Mouse (Mus musculus): ENCODE measurements around the gene Gm11549. TPM values are rescaled to one million over a fixed set of nuclear protein-coding genes. Genes with fewer than 3 reads are reported as not detected.

The Gm11549 gene
- polyA plus RNA-seq, 1 experiment: 0.04 TPM

- Histone ChIP-seq H3K27ac (ENCODE audit: insufficient read depth, low read length) (no peak overlapping the region), H3K4me3 (ENCODE audit: extremely low read depth, insufficient read depth, insufficient read length) (no peak overlapping the region), H3K36me3 (ENCODE audit: control insufficient read depth, insufficient read depth, low read length) (no peaks in the 10 kb centered on the region), H3K4me1 (ENCODE audit: control insufficient read depth, insufficient read depth, insufficient read length) (no peaks in the 10 kb centered on the region), H3K27me3 (ENCODE audit: control insufficient read depth, insufficient read depth, low read length) (no peaks in the 10 kb centered on the region)
- 94% methylated on average over 7 of the region's 7 CpGs for WGBS
- TF ChIP-seq CTCF (IDR thresholded peaks at IDR 0.05; ENCODE audit: extremely low read depth, insufficient read depth, insufficient read length, insufficient replicate concordance) (no peak), POLR2A (IDR thresholded peaks at IDR 0.05; ENCODE audit: low read depth, low read length) (no peak)
- no peak for DNase-seq (ENCODE audit: low read depth in 1 of 2, low spot score in 2 of 2)
Measured at GRCm38 (mm10) chr3:36499418-36499817, 22.2 kb downstream of the Gm11549 start.

GRCm38 (mm10) chr3:36498224-36498623 lies 23.4 kb downstream of the Gm11549 start:
- H3K27me3 ChIP-seq (ENCODE audit: control insufficient read depth, insufficient read depth, low read length): no peaks in the 10 kb centered on the region
- no peak for TF ChIP-seq POLR2A (IDR thresholded peaks at IDR 0.05; ENCODE audit: low read depth, low read length)
- no peak for TF ChIP-seq CTCF (IDR thresholded peaks at IDR 0.05; ENCODE audit: extremely low read depth, insufficient read depth, insufficient read length, insufficient replicate concordance)
- H3K4me1 ChIP-seq (ENCODE audit: control insufficient read depth, insufficient read depth, insufficient read length): no peaks in the 10 kb centered on the region
- no peaks in the 10 kb centered on the region for H3K36me3 ChIP-seq (ENCODE audit: control insufficient read depth, insufficient read depth, low read length)
- H3K4me3 ChIP-seq (ENCODE audit: extremely low read depth, insufficient read depth, insufficient read length): no peak overlapping the region
- DNase-seq (ENCODE audit: low read depth in 1 of 2, low spot score in 2 of 2): no peak
- WGBS: 90% methylated on average over 6 of the region's 6 CpGs
- H3K27ac ChIP-seq (ENCODE audit: insufficient read depth, low read length): no peak overlapping the region

- TF ChIP-seq POLR2A (IDR thresholded peaks at IDR 0.05; ENCODE audit: low read depth, low read length) (no peak), CTCF (IDR thresholded peaks at IDR 0.05; ENCODE audit: extremely low read depth, insufficient read depth, insufficient read length, insufficient replicate concordance) (peak; percentile 62; the same call in 1 of the 2 replicates)
- Histone ChIP-seq H3K4me1 (ENCODE audit: control insufficient read depth, insufficient read depth, insufficient read length) (no peaks in the 10 kb centered on the region), H3K4me3 (ENCODE audit: extremely low read depth, insufficient read depth, insufficient read length) (no peak overlapping the region), H3K27ac (ENCODE audit: insufficient read depth, low read length) (no peak overlapping the region), H3K36me3 (ENCODE audit: control insufficient read depth, insufficient read depth, low read length) (no peaks in the 10 kb centered on the region), H3K27me3 (ENCODE audit: control insufficient read depth, insufficient read depth, low read length) (no peaks in the 10 kb centered on the region)
- WGBS: 19% methylated on average over 14 of the region's 14 CpGs
- peak; percentile 11 to 16 for DNase-seq (ENCODE audit: low read depth in 1 of 2, low spot score in 2 of 2)
Measured at GRCm38 (mm10) chr3:36496746-36497145, 24.9 kb downstream of the Gm11549 start.

- no peak for TF ChIP-seq CTCF (IDR thresholded peaks at IDR 0.05; ENCODE audit: extremely low read depth, insufficient read depth, insufficient read length, insufficient replicate concordance)
- no peak for TF ChIP-seq POLR2A (IDR thresholded peaks at IDR 0.05; ENCODE audit: low read depth, low read length)
- no peak overlapping the region for H3K4me3 ChIP-seq (ENCODE audit: extremely low read depth, insufficient read depth, insufficient read length)
- WGBS: 89% methylated on average over 9 of the region's 9 CpGs
- DNase-seq (ENCODE audit: low read depth in 1 of 2, low spot score in 2 of 2): no peak
- H3K27ac ChIP-seq (ENCODE audit: insufficient read depth, low read length): no peak overlapping the region
- H3K4me1 ChIP-seq (ENCODE audit: control insufficient read depth, insufficient read depth, insufficient read length): no peaks in the 10 kb centered on the region
- H3K27me3 ChIP-seq (ENCODE audit: control insufficient read depth, insufficient read depth, low read length): no peaks in the 10 kb centered on the region
- H3K36me3 ChIP-seq (ENCODE audit: control insufficient read depth, insufficient read depth, low read length): no peaks in the 10 kb centered on the region
Measured at GRCm38 (mm10) chr3:36496273-36496672, 25.3 kb downstream of the Gm11549 start.

- H3K4me3 ChIP-seq (ENCODE audit: extremely low read depth, insufficient read depth, insufficient read length): no peak overlapping the region
- no peaks in the 10 kb centered on the region for H3K4me1 ChIP-seq (ENCODE audit: control insufficient read depth, insufficient read depth, insufficient read length)
- H3K27me3 ChIP-seq (ENCODE audit: control insufficient read depth, insufficient read depth, low read length): no peaks in the 10 kb centered on the region
- peak; percentile 36 to 71 for DNase-seq (ENCODE audit: low read depth in 1 of 2, low spot score in 2 of 2)
- no peak overlapping the region for H3K27ac ChIP-seq (ENCODE audit: insufficient read depth, low read length)
- 6% methylated on average over 6 of the region's 6 CpGs for WGBS
- no peaks in the 10 kb centered on the region for H3K36me3 ChIP-seq (ENCODE audit: control insufficient read depth, insufficient read depth, low read length)
- TF ChIP-seq POLR2A (IDR thresholded peaks at IDR 0.05; ENCODE audit: low read depth, low read length): no peak
- peak; percentile 78; the same call in 1 of the 2 replicates for TF ChIP-seq CTCF (IDR thresholded peaks at IDR 0.05; ENCODE audit: extremely low read depth, insufficient read depth, insufficient read length, insufficient replicate concordance)
Measured at GRCm38 (mm10) chr3:36495436-36495835, 26.2 kb downstream of the Gm11549 start.

- H3K27ac ChIP-seq (ENCODE audit: insufficient read depth, low read length): no peak overlapping the region
- DNase-seq (ENCODE audit: low read depth in 1 of 2, low spot score in 2 of 2): no peak
- TF ChIP-seq POLR2A (IDR thresholded peaks at IDR 0.05; ENCODE audit: low read depth, low read length): no peak
- 67% methylated on average over 2 of the region's 2 CpGs for WGBS
- no peaks in the 10 kb centered on the region for H3K36me3 ChIP-seq (ENCODE audit: control insufficient read depth, insufficient read depth, low read length)
- H3K4me1 ChIP-seq (ENCODE audit: control insufficient read depth, insufficient read depth, insufficient read length): no peaks in the 10 kb centered on the region
- no peaks in the 10 kb centered on the region for H3K27me3 ChIP-seq (ENCODE audit: control insufficient read depth, insufficient read depth, low read length)
- H3K4me3 ChIP-seq (ENCODE audit: extremely low read depth, insufficient read depth, insufficient read length): no peak overlapping the region
Measured at GRCm38 (mm10) chr3:36494613-36495012, 27.0 kb downstream of the Gm11549 start.

GRCm38 (mm10) chr3:36493641-36494283 lies 27.9 kb downstream of the Gm11549 start:
- Histone ChIP-seq H3K4me1 (ENCODE audit: control insufficient read depth, insufficient read depth, insufficient read length) (0 out of 2 replicates have a peak, but pooled peaks cover 2% of the 10 kb centered on the region), H3K4me3 (ENCODE audit: extremely low read depth, insufficient read depth, insufficient read length) (no peak overlapping the region), H3K27ac (ENCODE audit: insufficient read depth, low read length) (no peak overlapping the region), H3K36me3 (ENCODE audit: control insufficient read depth, insufficient read depth, low read length) (no peaks in the 10 kb centered on the region), H3K27me3 (ENCODE audit: control insufficient read depth, insufficient read depth, low read length) (no peaks in the 10 kb centered on the region)
- 78% methylated on average over 6 of the region's 6 CpGs for WGBS
- TF ChIP-seq CTCF (IDR thresholded peaks at IDR 0.05; ENCODE audit: extremely low read depth, insufficient read depth, insufficient read length, insufficient replicate concordance): no peak
- no peak for TF ChIP-seq POLR2A (IDR thresholded peaks at IDR 0.05; ENCODE audit: low read depth, low read length)
- DNase-seq (ENCODE audit: low read depth in 1 of 2, low spot score in 2 of 2): no peak
